Mouse (Mus musculus) lung, adult 2 months (tissue): ENCODE results near the gene Tuba1a.

Source experiments
- CTCF ChIP-seq: fragments of 200-500 bp; IDR thresholded peaks from 2 replicates; pipeline ENCODE4 v1.5.1; 2011; ENCODE audit warnings: mild to moderate bottlenecking, low read length, control low read depth; ENCODE audit not compliant: insufficient read depth
- POLR2A ChIP-seq: fragments of 200-500 bp; IDR thresholded peaks from 2 replicates; pipeline ENCODE4 v1.6.1; 2011; ENCODE audit warnings: low read depth, mild to moderate bottlenecking, control low read depth, low read length, borderline replicate concordance; ENCODE audit errors: extremely low read depth

DNA sequence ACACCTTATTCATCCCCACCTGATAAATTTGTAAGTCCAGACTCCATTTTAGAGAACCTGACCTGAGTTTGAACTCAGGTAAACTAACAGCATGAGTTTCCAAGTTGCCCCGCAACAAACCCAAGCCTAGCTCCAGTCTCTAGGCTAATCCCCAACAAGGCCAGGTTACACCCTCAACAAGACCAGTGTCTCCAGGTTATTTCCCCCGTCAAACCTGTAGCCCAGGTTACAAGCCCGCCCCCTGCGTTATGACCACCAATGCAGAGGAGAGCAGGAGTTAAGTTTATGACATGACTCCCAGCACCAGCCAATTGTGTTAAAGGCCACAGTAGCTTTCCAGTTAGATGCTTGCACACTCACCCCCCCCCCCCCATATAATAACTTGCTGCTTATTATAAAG, 10.4 kb downstream of the Tuba1a start:
- TF ChIP-seq POLR2A (no peak), CTCF (no peak)
